Mouse (Mus musculus) mammary gland, adult 2 months (tissue): ENCODE results near the gene Inip. TPM values are rescaled to one million over a fixed set of nuclear protein-coding genes. Genes with fewer than 3 reads are reported as not detected.

Experiments
- polyA plus RNA-seq: library from polyadenylated mRNA; depleted of rRNA; stranded (reverse); fragments of >200 nt; gene quantifications from 2 replicates; pipeline ENCODE4 v1.2.3, GENCODE M21; 2012; ENCODE audit warnings: low replicate concordance; rRNA removed

Gene Inip
- 8.4 and 13.4 TPM in 2 replicates for polyA plus RNA-seq

GRCm38 (mm10) chr4:59801489-59801888 is at the start of gene Inip:
Gene Inip, minus strand, starts transcription at chr4:59801589.

DNA sequence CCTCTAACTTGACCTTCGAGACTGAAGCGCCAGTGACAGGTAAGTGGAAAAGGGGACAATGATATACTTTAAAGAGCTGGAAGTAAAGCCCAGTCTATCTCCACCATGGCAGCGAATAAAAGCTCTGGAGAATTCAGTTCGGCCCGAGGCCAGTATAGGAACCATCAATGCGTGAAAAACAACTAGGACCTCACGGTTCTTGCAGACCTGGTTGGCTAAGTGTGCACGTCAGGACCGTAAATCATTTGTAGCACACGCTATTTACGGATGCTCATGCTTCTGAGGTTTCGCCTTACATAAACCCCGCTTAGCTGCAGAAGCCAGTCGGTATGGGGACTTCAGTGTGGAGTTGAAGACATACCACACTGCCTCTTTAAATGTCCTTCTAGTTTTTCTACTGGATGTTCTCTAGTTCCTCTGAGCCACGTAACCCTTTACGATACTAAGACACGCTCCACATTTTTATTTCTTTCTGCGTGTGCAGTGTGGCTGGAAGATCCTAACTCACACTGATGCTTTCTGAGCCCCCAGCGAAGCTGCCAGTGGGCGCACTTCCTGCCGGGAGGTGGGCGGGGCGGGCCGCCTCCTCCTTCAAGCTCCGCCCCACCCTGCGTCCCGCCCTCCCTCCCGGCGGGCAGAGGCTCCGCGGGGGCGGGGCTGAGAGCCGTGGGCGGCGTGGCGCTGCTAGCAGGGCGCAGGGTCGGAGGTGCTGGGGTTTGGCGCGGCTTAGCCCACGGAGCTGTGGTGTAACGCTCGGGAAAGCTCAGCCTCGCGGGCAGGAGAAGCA is 4.0 kb upstream of the Inip start, which contains the start of gene Snx30:
Snx30 (plus strand) TSS at position 660 of the 787 bp plus-strand sequence.

Other genes starting within 250 kb of the Inip start
- gene Hsdl2, start 220.0 kb downstream of the Inip start, polyA plus RNA-seq, result 16.3 and 71.1 TPM in 2 replicates
- gene E130308A19Rik, start 175.4 kb downstream of the Inip start, polyA plus RNA-seq, result 6.1 and 7.4 TPM in 2 replicates
- gene Snx30, start 4.3 kb upstream of the Inip start, polyA plus RNA-seq, result 5.2 and 7.0 TPM in 2 replicates
- 0.06 and 0.91 TPM in 2 replicates for gene Slc46a2, start 113.5 kb upstream of the Inip start, polyA plus RNA-seq
- not detected in 2 replicates for gene Mup4, start 159.1 kb upstream of the Inip start, polyA plus RNA-seq
- gene Mup6, start 162.7 kb upstream of the Inip start, polyA plus RNA-seq, result not detected in 2 replicates